Mouse (Mus musculus) liver, embryonic 11.5 days (tissue): ENCODE results near the gene Capzb. TPM values are rescaled to one million over a fixed set of nuclear protein-coding genes. Genes with fewer than 3 reads are reported as not detected.

Source experiments
- ATAC-seq: fragments of 200-750 bp; cut with Nextera tagmentation; replicated peaks from 2 replicates; pipeline ENCODE4 v1.8.0; 2017; ENCODE audit warnings: moderate number of reproducible peaks, mild to moderate bottlenecking, moderate TSS enrichment, moderate library complexity; ENCODE audit not compliant: low FRiP score
- DNase-seq: peaks from one replicate; pipeline ENCODE4 v3.0.0-alpha.2; 2017; ENCODE audit warnings: low spot score
- H3K27ac ChIP-seq: fragments of 300-500 bp; sonication (generic); 2 replicates; pipeline ENCODE4 v1.5.1; 2014; ENCODE audit warnings: mild to moderate bottlenecking, low read depth, low read length, control low read depth
- H3K27me3 ChIP-seq: fragments of 300-500 bp; sonication (generic); replicated peaks from 2 replicates; pipeline ENCODE4 v1.6.1; 2014; ENCODE audit warnings: low read length, mixed read lengths; ENCODE audit not compliant: control insufficient read depth, insufficient read depth
- H3K36me3 ChIP-seq: fragments of 300-500 bp; sonication (generic); 2 replicates; pipeline ENCODE4 v1.6.1; 2014; ENCODE audit warnings: mild to moderate bottlenecking, low read length, moderate library complexity, mixed read lengths; ENCODE audit not compliant: control insufficient read depth, insufficient read depth
- H3K4me1 ChIP-seq: fragments of 300-500 bp; sonication (generic); replicated peaks from 2 replicates; pipeline ENCODE4 v1.6.1; 2014; ENCODE audit warnings: low read length, mixed read lengths; ENCODE audit not compliant: control insufficient read depth, insufficient read depth
- H3K4me2 ChIP-seq: fragments of 300-500 bp; sonication (generic); 2 replicates; pipeline ENCODE4 v1.6.1; 2014; ENCODE audit warnings: mild to moderate bottlenecking, control low read depth, moderate library complexity
- H3K4me3 ChIP-seq: fragments of 300-500 bp; sonication (generic); 2 replicates; pipeline ENCODE4 v1.5.1; 2014; ENCODE audit warnings: low read depth, low read length, control low read depth
- H3K9ac ChIP-seq: fragments of 300-500 bp; sonication (generic); 2 replicates; pipeline ENCODE4 v1.6.1; 2014; ENCODE audit warnings: low read depth, low read length, control low read depth
- H3K9me3 ChIP-seq: fragments of 300-500 bp; sonication (generic); 2 replicates; pipeline ENCODE4 v1.6.1; 2016; ENCODE audit warnings: low read length, inconsistent platforms, mixed read lengths; ENCODE audit not compliant: control insufficient read depth
- WGBS: fragments of 180-500 bp; shearing (Covaris S2); extraction: QIAGEN DNeasy Blood & Tissue Kit; methylation state at CpG from one replicate; pipeline ENCODE4 v1.1.7; 2014; 5-methylcytosine and 5-hydroxymethylcytosine counted together
- polyA plus RNA-seq: library from polyadenylated mRNA; unstranded; fragments of >200 nt; fragmentation: Nextera tagmentation; extraction: Ambion mirVana; gene quantifications from 2 replicates; pipeline ENCODE4 v1.2.1, GENCODE M21; 2014

Capzb gene
- polyA plus RNA-seq, 1 experiment from 2014 or later: 250 TPM

DNA sequence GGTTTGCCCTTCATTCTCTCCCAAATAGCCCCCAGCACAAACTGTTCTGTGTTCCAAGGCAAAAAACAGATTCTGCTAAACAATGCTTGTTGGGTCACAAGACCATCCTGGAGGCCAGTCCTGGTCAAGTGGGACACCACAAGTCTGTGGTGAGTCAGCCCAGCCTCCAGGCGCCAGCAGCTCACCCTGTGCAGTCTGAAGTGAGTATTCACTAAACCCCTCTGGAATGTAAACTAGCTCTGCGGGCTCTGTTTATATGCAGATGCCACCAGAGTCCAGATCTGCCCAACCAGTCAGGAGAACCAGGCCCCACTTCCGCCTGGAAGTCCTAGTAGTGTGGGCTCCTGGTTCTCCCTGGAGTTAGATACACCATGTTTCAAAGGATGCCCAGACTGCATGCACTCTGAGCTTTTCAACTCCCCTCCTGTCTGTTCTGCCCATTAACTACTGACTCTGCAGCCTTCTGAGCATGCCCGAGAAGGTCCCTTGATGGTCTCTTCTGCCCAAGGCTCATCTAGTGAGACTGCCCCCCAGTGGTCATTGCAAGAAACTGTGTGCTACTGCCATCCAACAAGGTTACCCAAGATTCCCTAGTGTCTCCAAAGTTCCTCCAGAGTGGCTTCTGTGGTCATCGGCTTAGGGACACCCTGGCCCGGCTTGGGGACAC, 39.9 kb downstream of the Capzb start:
- no peaks in the 10 kb centered on the region for H3K27me3 ChIP-seq
- peaks cover 5% of the 10 kb centered on the region; the same call in 1 of the 2 replicates for H3K36me3 ChIP-seq
- H3K4me3 ChIP-seq: no peak overlapping the region
- ATAC-seq: 0 out of 2 replicates have a peak, but pooled peaks have one; percentile 35
- peaks cover 34% of the 10 kb centered on the region for H3K4me1 ChIP-seq
- peak; percentile 52 for DNase-seq
- H3K9ac ChIP-seq: no peak overlapping the region
- no peak overlapping the region for H3K27ac ChIP-seq
- 62% methylated on average over 6 of the region's 6 CpGs for WGBS
- no peaks in the 10 kb centered on the region for H3K9me3 ChIP-seq
- H3K4me2 ChIP-seq: no peak overlapping the region

DNA sequence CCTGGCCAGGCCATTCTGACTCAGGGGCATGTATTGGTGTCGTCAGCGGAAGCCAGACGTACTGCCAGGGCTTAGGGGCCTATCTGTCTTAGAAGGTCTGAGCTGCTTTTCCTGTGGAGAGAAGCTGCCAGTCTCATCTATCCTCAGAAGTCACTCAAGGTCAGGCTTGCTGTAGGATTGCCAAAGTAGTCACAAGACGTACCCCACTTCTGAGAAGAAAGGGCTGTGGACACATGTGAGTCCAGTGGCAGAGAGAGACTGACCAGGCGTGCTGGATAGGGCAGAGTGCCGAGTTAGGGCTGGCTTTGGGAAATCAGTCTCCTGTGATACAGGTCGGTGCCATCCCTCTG, 40.4 kb downstream of the Capzb start:
- peaks cover 34% of the 10 kb centered on the region for H3K4me1 ChIP-seq
- 83% methylated on average over 7 of the region's 7 CpGs for WGBS
- no peaks in the 10 kb centered on the region for H3K27me3 ChIP-seq
- ATAC-seq (no peak), DNase-seq (no peak)
- no peak overlapping the region for H3K9ac ChIP-seq
- no peak overlapping the region for H3K4me2 ChIP-seq
- 0 out of 2 replicates have a peak overlapping the region, but pooled peaks have one; percentile 15 for H3K27ac ChIP-seq
- no peaks in the 10 kb centered on the region for H3K9me3 ChIP-seq
- peaks cover 5% of the 10 kb centered on the region; the same call in 1 of the 2 replicates for H3K36me3 ChIP-seq
- H3K4me3 ChIP-seq: no peak overlapping the region

GRCm38 (mm10) chr4:139233755-139234254, 41.1 kb downstream of the Capzb start:
- Histone ChIP-seq H3K27ac (peak overlapping the region; percentile 15; the same call in 1 of the 2 replicates), H3K4me1 (peaks cover 29% of the 10 kb centered on the region), H3K27me3 (no peaks in the 10 kb centered on the region), H3K4me3 (no peak overlapping the region), H3K4me2 (no peak overlapping the region), H3K9ac (no peak overlapping the region), H3K36me3 (peaks cover 7% of the 10 kb centered on the region; the same call in 1 of the 2 replicates), H3K9me3 (no peaks in the 10 kb centered on the region)
- WGBS: 37% methylated on average over 4 of the region's 4 CpGs
- DNase-seq: no peak
- peak; percentile 58 for ATAC-seq

DNA sequence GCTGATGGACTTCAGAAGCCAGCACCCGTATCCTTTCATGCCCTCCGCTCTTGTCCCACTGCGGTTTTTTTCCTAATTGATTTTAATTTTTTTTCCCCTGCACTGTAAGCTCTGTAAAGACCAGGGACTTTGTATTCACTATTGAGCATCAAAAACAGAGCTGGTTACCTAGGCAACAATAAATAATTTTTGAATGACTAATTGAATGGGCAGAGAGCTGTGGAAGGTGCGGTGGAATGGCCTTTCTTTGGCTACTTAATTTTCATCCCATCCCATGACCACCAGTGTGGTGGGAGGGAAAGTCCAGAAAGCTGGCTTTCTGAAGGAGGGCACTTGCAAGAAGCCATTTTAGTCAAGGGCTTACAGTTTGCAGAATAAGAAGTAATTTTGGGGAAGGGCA, 41.6 kb downstream of the Capzb start:
- no peak overlapping the region for H3K9ac ChIP-seq
- peaks cover 27% of the 10 kb centered on the region for H3K4me1 ChIP-seq
- H3K36me3 ChIP-seq: peaks cover 10% of the 10 kb centered on the region; the same call in 1 of the 2 replicates
- no peaks in the 10 kb centered on the region for H3K27me3 ChIP-seq
- no peaks in the 10 kb centered on the region for H3K9me3 ChIP-seq
- H3K27ac ChIP-seq: no peak overlapping the region
- no peak overlapping the region for H3K4me3 ChIP-seq
- DNase-seq (no peak), ATAC-seq (no peak)
- WGBS: 88% methylated on average over 4 of the region's 4 CpGs
- no peak overlapping the region for H3K4me2 ChIP-seq

DNA sequence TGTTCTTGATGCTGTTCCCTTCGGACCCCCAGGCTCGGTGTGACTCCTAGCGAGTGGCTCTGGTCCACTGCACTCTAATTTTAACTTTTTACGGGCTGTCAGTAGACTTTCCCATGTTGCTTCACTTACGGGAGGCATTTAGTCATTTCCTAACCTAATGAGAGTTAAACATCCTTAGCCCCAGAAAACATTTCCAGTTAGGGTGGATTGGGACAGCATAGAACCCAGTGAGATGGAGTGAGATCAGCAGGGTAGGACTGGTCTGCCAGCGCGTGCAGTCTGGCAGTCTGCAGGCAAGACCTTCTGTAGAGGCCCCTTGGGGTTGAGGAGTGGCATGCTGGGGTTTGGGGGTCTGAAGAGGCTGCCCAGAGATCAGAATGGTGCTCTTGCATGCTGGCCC, 42.9 kb downstream of the Capzb start:
- no peaks in the 10 kb centered on the region for H3K9me3 ChIP-seq
- no peak overlapping the region for H3K4me2 ChIP-seq
- peaks cover 22% of the 10 kb centered on the region for H3K4me1 ChIP-seq
- H3K9ac ChIP-seq: no peak overlapping the region
- H3K36me3 ChIP-seq: peaks cover 21% of the 10 kb centered on the region; the same call in 1 of the 2 replicates
- ATAC-seq (no peak), DNase-seq (no peak)
- 89% methylated on average over 7 of the region's 7 CpGs for WGBS
- H3K27me3 ChIP-seq: no peaks in the 10 kb centered on the region
- no peak overlapping the region for H3K4me3 ChIP-seq
- H3K27ac ChIP-seq: no peak overlapping the region; the same call in 1 of the 2 replicates

- Histone ChIP-seq H3K4me1 (peaks cover 8% of the 10 kb centered on the region), H3K36me3 (peaks cover 29% of the 10 kb centered on the region; the same call in 1 of the 2 replicates), H3K4me2 (no peak overlapping the region), H3K9me3 (no peaks in the 10 kb centered on the region), H3K4me3 (no peak overlapping the region), H3K27ac (no peak overlapping the region), H3K9ac (no peak overlapping the region), H3K27me3 (no peaks in the 10 kb centered on the region)
- no peak for DNase-seq
- 90% methylated on average over 16 of the region's 16 CpGs for WGBS
- no peak for ATAC-seq
These were observed 45.9 kb downstream of the Capzb start for GRCm38 (mm10) chr4:139238612-139239011.

DNA sequence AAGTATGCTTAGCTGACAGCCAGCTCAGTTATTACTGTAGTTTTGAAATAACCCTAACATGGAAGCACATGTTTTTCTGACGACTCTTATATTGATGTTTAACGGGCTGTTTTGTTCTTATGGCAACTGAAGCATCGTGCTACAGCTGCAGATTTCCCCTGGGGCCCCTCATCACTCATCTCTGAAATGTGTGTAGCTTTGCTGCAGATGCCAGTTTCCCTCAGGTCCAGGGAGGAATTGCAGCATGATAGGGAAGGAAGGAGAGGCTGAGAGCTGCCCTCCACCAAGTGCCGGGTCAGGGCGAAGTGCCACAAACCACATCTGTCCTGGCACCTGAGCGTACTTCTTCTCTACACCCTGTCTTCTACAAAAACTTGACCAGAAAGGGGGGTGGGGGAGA, 47.6 kb downstream of the Capzb start:
- WGBS: 89% methylated on average over 6 of the region's 6 CpGs

GRCm38 (mm10) chr4:139241678-139242606, 49.2 kb downstream of the Capzb start:
- WGBS: 86% methylated on average over 22 of the region's 22 CpGs
- Histone ChIP-seq H3K36me3 (peaks cover 31% of the 10 kb centered on the region; the same call in 1 of the 2 replicates), H3K27ac (no peak overlapping the region), H3K4me2 (no peak overlapping the region), H3K9me3 (no peaks in the 10 kb centered on the region), H3K9ac (no peak overlapping the region), H3K4me3 (no peak overlapping the region), H3K27me3 (no peaks in the 10 kb centered on the region), H3K4me1 (no peaks in the 10 kb centered on the region; the same call in 1 of the 2 replicates)
- DNase-seq (no peak), ATAC-seq (no peak)

More for the DNA sequence above, 47.6 kb downstream of the Capzb start:
- H3K27me3 ChIP-seq: no peaks in the 10 kb centered on the region
- no peaks in the 10 kb centered on the region for H3K9me3 ChIP-seq
- ATAC-seq: no peak
- no peak overlapping the region for H3K27ac ChIP-seq
- H3K4me1 ChIP-seq: no peaks in the 10 kb centered on the region; the same call in 1 of the 2 replicates
- no peak overlapping the region for H3K9ac ChIP-seq
- H3K4me2 ChIP-seq: no peak overlapping the region
- H3K4me3 ChIP-seq: no peak overlapping the region
- no peak for DNase-seq
- peaks cover 29% of the 10 kb centered on the region; the same call in 1 of the 2 replicates for H3K36me3 ChIP-seq
